Mouse (Mus musculus) layer of hippocampus, adult 18-20 months (tissue): ENCODE measurements around the gene Dis3l2. TPM values are rescaled to one million over a fixed set of nuclear protein-coding genes. Genes with fewer than 3 reads are reported as not detected.

Source experiments
- DNase-seq, 2 experiments: peaks; one replicate each; pipeline ENCODE4 v3.0.0; 2022; ENCODE audit warnings: low spot score in 2 of 2
- total RNA-seq, 2 experiments: library from RNA; stranded (reverse); gene quantifications; 2 replicates each; pipeline ENCODE4 v1.2.3; 2021

Dis3l2 gene
- total RNA-seq, 2 experiments from 2014 or later, result 24.3 to 25.9 TPM

DNA sequence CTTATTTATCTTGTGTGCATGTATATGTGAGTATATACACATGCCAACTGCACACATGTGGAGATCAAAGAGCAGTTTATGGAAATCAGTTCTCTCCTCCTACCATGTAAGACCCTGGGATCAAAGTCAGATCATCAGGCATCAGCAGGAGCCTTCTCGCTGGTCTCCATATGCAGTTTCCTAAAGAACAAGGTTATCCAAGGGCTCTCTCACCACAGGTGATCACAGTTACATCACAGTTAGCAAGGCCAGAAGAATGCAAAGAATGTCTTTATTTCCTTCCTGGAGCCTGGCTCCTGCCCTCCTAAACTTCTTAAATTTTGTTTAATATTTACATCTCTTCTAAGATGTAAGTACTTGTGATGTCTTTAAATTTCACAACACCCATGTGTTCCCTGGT, 304.6 kb downstream of the Dis3l2 start:
- no peak for DNase-seq

DNA sequence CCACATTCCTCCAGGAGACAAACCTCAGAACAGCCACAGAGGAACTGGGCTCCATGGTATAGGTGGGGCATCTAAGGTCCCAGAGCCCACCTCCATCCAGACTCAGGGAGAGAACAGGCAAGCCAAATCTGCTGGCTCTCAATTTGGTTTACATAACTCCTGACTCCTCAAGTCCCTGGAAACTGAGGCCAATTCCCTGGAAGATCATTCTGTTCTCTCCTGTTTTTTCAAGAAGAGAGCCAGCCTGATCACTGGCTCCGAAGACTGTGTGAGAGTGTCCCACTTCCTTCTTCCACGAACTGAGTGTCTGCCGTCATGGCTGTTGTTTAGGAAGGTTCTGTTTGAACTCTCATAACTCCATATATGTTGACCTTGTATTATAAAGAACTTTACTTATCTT, 305.5 kb downstream of the Dis3l2 start:
- no peak for DNase-seq

GRCm38 (mm10) chr1:87010629-87011330, 307.2 kb downstream of the Dis3l2 start:
- DNase-seq, result no peak

GRCm38 (mm10) chr1:87011718-87012117, 308.1 kb downstream of the Dis3l2 start:
- DNase-seq, result no peak

DNA sequence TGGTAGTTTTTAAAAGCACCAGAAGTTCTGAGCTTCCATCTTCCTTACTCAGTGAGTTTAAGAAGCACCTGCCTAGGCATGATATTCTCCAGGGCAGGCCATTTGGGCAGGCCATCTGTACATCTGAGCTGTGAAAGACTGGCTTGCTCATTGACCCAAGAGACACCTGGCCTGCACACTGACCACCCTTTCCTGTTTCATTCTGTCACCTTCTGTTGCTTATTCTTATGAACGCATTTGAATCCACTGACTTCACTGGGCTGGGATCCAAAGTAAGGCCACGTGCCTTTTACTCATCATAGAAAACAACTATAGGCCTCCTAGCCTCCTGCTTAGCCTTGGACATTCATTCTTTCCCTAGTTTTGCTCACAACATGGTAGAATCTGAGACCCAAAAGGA, 309.0 kb downstream of the Dis3l2 start:
- DNase-seq, result no peak

DNA sequence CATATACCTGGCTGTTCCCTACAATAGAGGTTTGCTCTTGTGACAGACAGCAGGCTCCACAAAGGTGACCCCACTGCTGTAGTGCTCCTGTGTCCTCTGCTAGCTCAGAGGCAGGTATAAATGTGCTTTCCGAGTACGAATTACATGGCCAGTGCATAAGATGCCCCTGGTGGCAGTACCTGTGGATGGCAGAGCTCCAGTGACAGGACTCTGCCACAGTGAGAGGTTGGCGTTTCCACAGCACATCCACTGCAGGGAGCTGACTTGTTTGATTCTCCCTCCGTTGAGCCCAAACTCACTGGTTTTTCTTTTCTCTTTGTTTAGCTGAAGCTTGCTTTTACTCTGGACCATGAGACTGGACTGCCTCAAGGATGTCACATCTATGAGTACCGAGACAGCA, 317.1 kb downstream of the Dis3l2 start:
- DNase-seq, result no peak

DNA sequence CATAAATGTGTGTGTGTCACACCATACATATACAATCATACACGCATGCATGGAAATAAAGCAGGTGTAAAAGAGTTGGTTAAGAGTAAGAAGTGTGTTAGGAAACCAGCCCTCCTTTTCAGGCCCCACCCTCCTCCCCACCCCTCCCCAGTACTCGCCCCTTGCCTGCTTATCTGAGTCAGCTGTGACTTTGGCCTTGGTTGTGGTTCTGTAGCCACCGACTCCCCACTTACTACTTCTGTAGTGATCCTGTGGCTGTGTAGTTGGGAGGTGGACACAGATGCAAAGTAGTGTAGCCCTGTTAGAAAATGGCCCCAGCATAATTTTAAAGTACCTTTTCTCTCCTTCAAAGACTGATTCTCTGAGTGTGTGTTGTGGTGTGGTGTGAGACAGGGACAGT, 318.0 kb downstream of the Dis3l2 start:
- no peak for DNase-seq

- DNase-seq, result no peak
These were observed 319.9 kb downstream of the Dis3l2 start for GRCm38 (mm10) chr1:87023291-87024170.

- no peak for DNase-seq
These were observed 321.4 kb downstream of the Dis3l2 start for GRCm38 (mm10) chr1:87025021-87025420.

GRCm38 (mm10) chr1:87028786-87029185, 325.2 kb downstream of the Dis3l2 start:
- DNase-seq, result no peak

DNA sequence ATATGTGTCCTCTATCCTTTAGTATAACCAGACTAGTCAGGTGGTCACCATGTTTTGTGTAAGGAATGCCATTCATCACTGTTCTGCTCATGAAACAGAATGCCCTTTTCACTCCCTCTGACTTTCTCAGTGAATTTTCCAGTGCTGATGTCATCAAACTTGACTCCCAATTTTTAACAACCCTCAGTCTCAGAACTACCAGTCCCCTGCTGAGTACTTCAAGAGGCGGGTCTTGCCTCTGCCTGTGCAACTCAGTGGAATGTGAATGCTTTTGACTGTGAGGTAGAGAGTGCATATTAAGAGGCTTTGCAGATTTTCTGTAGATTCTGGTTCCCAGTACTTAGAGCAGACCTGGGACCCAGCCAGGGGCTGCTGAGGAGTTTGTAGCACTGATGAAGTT, 327.0 kb downstream of the Dis3l2 start:
- no peak for DNase-seq

DNA sequence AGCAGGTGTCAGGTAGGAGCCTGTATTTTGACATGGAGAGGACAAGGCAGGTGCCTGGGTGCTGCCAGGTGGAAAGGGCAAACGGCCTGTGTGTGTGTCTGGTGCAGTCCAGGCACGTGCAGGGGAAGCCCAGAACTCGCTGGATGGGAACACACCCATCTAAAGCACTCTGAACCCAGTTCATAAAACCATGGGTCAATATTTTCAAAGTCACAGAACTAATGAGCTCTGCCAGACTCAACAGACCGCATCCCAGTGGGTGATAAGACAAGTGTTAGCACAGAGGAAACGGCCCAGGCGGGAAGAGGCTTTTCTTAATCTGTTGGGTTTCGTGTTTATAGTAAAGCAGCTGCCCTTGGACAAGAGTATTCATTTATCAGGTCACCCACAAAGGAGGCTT, 328.9 kb downstream of the Dis3l2 start:
- DNase-seq, result no peak

GRCm38 (mm10) chr1:87035532-87036161, 332.0 kb downstream of the Dis3l2 start:
- DNase-seq, result peak in 1 of 2 experiments; percentile 21

DNA sequence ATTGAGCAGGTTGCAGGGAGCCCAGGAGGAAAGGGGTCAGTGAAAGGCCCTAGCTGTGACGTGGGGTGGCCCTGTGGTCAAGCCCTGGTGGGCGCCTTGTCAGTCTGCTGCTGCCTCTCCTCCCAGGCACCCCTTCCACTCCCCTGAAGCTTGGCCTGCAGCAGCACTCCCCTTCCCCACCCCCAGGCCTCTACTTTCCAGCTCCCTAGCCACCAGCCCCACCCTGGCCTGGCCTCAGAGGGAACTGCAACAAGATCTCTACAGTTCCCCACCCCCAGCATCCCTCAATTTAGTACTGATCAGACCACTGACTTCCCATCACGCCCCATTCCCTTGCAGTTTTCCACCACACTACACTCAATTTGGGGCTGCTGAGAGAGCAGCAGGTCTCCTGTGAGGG, 332.7 kb downstream of the Dis3l2 start:
- DNase-seq, result no peak

- DNase-seq, result no peak
These were observed 335.0 kb downstream of the Dis3l2 start for GRCm38 (mm10) chr1:87038477-87039070.

DNA sequence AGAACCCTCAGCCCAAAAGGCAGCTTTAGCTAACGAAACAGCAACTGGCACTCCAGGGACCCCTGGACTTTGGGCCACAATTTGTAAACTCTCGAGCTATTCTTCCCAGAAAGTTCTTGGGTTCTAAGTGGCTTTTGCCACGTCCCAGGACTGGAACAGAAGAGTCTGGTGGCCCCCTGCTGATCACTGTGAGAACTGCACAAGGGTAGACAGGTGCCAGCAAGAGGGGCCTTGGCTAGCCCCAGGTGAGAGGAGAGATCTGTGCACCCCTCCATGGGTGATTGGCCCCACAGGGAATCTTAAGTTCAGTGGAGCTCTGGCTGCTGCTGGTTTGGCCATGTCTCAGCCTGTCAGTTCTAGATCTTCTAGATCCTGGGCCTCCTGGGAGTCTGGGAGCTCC, 337.5 kb downstream of the Dis3l2 start:
- peak; percentile 55 to 82 for DNase-seq

DNA sequence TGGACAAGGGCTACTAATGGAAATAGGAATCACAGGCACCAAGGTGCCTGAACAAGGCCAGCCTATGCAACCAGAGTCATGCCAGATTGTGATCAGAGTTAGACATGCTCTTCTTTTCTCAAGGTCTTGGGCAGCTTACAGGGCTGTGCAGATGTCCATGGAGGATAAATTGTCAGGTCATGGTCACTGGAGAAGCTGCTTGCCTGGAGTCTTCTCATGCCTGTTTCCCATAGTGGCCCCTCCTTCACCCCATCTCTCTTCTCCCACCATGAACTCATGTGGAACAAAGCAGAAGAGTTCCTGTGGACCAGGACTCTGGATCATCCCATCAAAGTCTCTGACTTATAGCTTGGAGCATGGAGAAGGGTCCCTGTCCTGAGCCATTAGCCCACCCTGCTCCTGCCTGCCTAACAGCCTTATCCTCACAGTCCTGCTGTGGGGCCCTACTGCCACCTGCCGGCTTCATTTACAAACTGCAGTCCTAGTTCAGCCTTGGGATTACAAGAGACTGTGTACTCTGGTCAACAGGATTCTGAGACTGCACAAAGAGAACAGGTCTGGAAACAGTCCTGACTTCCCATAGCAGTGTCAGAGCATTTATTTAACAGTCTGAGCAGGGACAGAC, 338.3 kb downstream of the Dis3l2 start:
- DNase-seq, result peak; percentile 53 to 87

DNA sequence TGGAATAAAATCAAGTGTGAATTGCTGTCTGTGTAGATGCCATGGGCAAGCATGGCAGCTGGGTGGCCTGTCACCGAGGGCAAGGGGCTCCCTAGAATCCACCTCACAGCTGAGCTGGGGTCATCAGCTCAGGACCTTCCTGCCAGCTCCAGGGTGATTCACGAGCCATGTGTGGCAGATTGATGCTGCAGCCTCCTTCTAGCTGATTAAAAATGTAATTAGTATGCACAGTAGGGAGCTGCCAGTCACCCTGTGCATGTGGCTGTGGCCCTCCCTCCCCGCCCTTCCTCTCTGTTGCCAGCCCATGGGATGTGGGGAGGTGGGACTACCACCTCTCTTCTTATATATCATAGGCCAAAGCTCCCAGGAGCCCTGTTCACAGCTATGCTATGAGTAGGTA, 346.5 kb downstream of the Dis3l2 start:
- DNase-seq, result no peak

DNA sequence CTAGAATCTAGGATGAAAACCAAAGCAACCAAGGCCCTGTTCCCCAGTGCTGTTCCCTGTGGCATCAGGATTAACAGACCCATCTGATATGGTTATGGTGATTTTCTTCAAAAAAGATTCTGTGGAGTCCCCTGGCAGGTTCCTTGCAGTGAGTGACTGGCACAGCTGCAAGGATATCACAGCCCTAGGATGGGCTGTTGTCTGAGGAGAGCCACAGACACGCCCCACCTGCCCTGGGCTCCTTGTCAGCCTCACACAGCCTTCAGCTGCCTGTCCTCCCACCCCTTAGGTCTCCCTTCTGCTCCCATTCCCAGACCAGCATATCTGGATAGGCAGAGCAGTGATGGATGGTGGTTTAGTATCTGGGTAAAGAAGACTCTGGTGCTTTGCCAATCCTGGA, 347.1 kb downstream of the Dis3l2 start:
- no peak for DNase-seq

DNA sequence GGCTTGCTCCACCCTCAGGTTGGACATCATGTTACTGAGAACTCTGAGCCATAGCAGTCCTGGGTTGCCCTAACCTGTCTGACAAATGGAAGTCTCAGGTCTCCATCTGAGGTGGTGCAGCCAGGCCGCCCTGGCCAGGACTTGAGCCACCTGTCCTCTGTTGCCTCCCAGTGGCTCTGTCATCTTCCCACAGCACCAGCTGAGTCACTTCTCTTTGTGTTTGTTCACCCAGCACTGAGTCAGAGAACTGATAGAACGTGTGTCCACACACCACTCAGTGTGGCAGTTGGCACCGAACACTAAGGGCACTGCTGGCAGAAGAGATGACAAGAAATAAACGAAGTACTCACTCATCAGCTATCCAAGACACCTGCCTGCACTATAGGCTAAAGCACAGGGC, 347.8 kb downstream of the Dis3l2 start:
- DNase-seq, result peak in 1 of 2 experiments; percentile 15

GRCm38 (mm10) chr1:87057075-87057474, 353.5 kb downstream of the Dis3l2 start:
- no peak for DNase-seq
